Mouse (Mus musculus) layer of hippocampus, postnatal 36 days (tissue): ENCODE measurements at regions not wholly inside any gene's neighbourhood (a gene's known extent, or its start where the extent isn't known, plus 50 kb on each side); places are given as distances from the start of the nearest gene placed in this dataset.

Source experiments
- DNase-seq, 2 experiments: peaks; one replicate each; pipeline ENCODE4 v3.0.0; 2022

GRCm38 (mm10) chr15:65733326-65733725 lies 718.6 kb upstream of the Gm21961 start:
- DNase-seq, result peak in 1 of 2 experiments; percentile 6

- no peak for DNase-seq
Observed at GRCm38 (mm10) chr15:65731308-65731707, 716.6 kb upstream of the Gm21961 start.

- DNase-seq, result no peak
Observed at GRCm38 (mm10) chr15:65727061-65727460, 712.4 kb upstream of the Gm21961 start.

GRCm38 (mm10) chr15:65726271-65726670 lies 711.6 kb upstream of the Gm21961 start:
- no peak for DNase-seq

GRCm38 (mm10) chr15:65703559-65703958 lies 688.9 kb upstream of the Gm21961 start:
- peak; percentile 17 to 19 for DNase-seq

GRCm38 (mm10) chr15:65701510-65701909 lies 686.8 kb upstream of the Gm21961 start:
- DNase-seq, result peak in 1 of 2 experiments; percentile 8

GRCm38 (mm10) chr15:65698596-65698995 lies 683.9 kb upstream of the Gm21961 start:
- DNase-seq, result no peak
